Mouse (Mus musculus): Measurements from ENCODE around the gene Foxj3. TPM values are rescaled to one million over a fixed set of nuclear protein-coding genes. Genes with fewer than 3 reads are reported as not detected.
"Not testable (repeated sequence)": the region's sequence is repeated elsewhere in the genome, so short reads cannot be mapped to it uniquely, and the experiment has no call there.

Foxj3 gene
- polyA plus RNA-seq (2015; fragmentation: Nextera tagmentation; extraction: Ambion mirVana) = 22.2 and 26.7 TPM in 2 replicates

DNA sequence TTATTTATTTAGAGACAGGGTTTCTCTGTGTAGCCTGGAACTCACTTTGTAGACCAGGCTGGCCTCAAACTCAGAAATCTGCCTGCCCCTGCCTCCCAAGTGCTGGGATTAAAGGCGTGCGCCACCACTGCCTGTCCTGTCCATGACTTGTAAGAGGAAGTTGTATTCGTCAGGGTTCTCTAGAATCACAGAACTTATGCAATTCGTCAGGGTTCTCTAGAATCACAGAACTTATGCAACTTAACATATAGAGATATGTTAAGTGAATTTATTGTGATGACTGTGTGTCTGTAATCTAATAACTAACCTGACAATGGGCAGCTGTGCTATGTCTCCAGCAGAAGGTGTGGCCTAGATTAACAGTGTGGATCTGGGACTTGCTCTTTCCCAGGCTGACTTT is at the start of gene Foxj3:
Gene Foxj3, plus strand, starts transcription at position 390 of the 400 bp plus-strand sequence.
- H3K27ac ChIP-seq; H3K36me3 ChIP-seq; H3K27me3 ChIP-seq; H3K9me3 ChIP-seq; ATAC-seq (ENCODE audit: insufficient number of reproducible peaks, low FRiP score, low TSS enrichment, low read depth); H3K4me3 ChIP-seq; H3K9ac ChIP-seq; H3K4me2 ChIP-seq: not testable (repeated sequence)
- peaks cover 16% of the 10 kb centered on the region; the same call in 1 of the 2 replicates for H3K4me1 ChIP-seq
- WGBS = 84% methylated on average over 4 of the region's 4 CpGs

DNA sequence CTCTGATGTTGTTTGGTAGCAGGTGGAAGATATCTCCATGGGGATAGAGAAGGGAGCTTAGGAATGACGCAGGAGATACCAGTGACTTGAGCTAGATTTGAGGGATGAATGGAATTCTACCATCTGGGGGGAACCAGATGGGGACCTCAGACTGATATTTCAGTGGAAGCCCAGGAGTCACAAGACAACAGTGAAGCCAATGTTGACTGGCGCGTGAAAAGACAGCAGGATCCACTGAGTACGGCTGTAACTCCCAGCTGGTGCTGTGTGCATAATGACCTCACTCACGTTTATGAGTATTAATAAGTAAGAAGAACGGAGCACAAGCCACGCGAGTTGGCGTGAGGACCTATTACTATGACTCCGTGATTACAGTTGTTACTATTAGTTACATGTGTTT is 47.1 kb upstream of the Foxj3 start:
- Histone ChIP-seq H3K9ac (no peak overlapping the region), H3K4me3 (no peak overlapping the region), H3K27ac (no peak overlapping the region), H3K4me2 (no peak overlapping the region), H3K27me3 (peaks cover 26% of the 10 kb centered on the region), H3K9me3 (no peaks in the 10 kb centered on the region), H3K36me3 (no peaks in the 10 kb centered on the region), H3K4me1 (peaks cover 9% of the 10 kb centered on the region)
- 83% methylated on average over 10 of the region's 10 CpGs for WGBS
- no peak for ATAC-seq (ENCODE audit: insufficient number of reproducible peaks, low FRiP score, low TSS enrichment, low read depth)

DNA sequence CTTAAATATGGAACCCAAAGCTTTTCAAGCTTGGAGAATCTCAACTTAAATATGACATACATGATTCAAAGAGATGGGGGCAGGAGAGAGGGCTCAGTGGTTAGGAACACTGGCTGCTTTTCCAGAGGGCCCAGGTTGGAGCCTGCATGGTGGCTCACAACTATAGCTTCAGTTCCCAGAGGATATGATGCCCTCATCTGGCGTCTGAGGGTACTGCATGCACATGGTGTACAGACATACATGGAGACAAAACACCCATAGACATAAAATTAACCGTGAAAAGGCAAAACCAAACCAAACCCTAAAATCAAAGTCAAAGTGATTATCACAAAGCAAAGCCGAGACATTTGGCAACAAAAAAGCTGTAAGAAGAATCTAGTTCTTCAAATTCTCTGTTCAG is 46.0 kb upstream of the Foxj3 start:
- WGBS = 76% methylated on average over 3 of the region's 3 CpGs
- no peaks in the 10 kb centered on the region for H3K9me3 ChIP-seq
- H3K27ac ChIP-seq = no peak overlapping the region
- H3K4me1 ChIP-seq = peaks cover 9% of the 10 kb centered on the region
- peaks cover 26% of the 10 kb centered on the region for H3K27me3 ChIP-seq
- ATAC-seq (ENCODE audit: insufficient number of reproducible peaks, low FRiP score, low TSS enrichment, low read depth) = no peak
- H3K4me2 ChIP-seq = no peak overlapping the region
- no peaks in the 10 kb centered on the region for H3K36me3 ChIP-seq
- H3K9ac ChIP-seq = no peak overlapping the region
- no peak overlapping the region for H3K4me3 ChIP-seq

DNA sequence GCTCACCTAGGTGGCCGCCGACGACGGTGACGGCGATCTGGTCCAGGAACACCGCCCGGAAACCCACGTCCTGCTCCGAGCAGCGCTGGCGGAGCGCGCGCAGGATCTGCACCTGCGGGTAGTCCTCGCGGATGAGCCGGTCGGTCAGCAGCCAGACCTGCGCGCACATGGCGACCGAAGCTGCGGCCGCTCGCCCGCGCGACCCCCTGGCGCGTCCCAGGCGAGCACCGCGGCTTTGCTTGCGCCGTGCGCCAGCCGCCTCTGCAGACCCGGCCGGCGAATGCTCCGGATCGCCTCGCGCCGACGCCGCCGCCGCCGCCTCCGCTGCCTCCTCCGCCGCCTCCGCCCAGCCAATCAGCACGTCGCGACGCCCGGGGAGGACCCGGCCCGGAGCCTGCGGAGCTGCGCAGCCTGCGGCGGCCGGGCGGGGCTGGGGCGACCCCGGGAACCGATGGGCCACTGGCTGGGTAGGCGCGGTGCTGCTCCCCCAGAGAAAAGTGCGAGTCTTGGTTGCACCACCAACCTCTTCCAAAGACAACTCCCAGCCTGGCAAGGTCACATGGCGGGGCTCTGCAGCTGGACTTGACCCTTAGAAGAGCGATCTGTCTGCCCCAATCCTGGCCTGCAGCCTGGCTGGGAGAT is 44.4 kb upstream of the Foxj3 start, which contains the start of gene Rimkla:
Gene Rimkla, minus strand, starts transcription at position 338 of the 642 bp plus-strand sequence.
- peak; percentile 55; the same call in 1 of the 2 replicates for ATAC-seq (ENCODE audit: insufficient number of reproducible peaks, low FRiP score, low TSS enrichment, low read depth)
- Histone ChIP-seq H3K4me1 (peaks cover 9% of the 10 kb centered on the region), H3K27ac (no peak within 1 kb of the TSS), H3K4me2 (peak within 1 kb of the TSS; percentile 95), H3K9ac (0 out of 2 replicates have a peak within 1 kb of the TSS, but pooled peaks have one; percentile 28), H3K36me3 (no peaks in the 10 kb centered on the region), H3K9me3 (no peaks in the 10 kb centered on the region), H3K27me3 (peaks cover 26% of the 10 kb centered on the region), H3K4me3 (peak within 1 kb of the TSS; percentile 58)
- 0% methylated on average over 67 of the region's 77 CpGs for WGBS

DNA sequence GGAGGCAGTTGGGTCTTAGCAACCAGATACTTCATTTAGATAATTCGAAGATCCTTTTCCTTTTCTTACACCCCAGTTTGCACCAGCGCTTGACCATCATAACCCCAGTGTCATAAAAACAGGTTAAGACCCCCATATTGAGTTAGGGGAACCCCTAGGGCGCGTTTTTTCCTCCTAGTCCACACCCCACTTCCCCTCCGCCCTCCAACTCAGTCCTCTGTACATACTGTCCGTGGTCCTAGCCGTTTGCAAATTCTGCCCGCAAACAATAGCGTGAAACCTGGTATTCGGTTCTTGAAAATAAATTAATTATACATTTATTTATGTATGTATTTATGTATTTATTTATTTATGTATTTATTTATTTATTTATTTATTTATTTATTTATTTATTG is 43.9 kb upstream of the Foxj3 start:
- H3K9me3 ChIP-seq = no peaks in the 10 kb centered on the region
- H3K4me1 ChIP-seq = peaks cover 9% of the 10 kb centered on the region
- H3K4me2 ChIP-seq = peak overlapping the region; percentile 95
- peaks cover 26% of the 10 kb centered on the region for H3K27me3 ChIP-seq
- 37% methylated on average over 10 of the region's 10 CpGs for WGBS
- H3K9ac ChIP-seq = no peak overlapping the region
- H3K4me3 ChIP-seq = peak overlapping the region; percentile 58
- no peak for ATAC-seq (ENCODE audit: insufficient number of reproducible peaks, low FRiP score, low TSS enrichment, low read depth)
- H3K27ac ChIP-seq = no peak overlapping the region
- H3K36me3 ChIP-seq = no peaks in the 10 kb centered on the region

DNA sequence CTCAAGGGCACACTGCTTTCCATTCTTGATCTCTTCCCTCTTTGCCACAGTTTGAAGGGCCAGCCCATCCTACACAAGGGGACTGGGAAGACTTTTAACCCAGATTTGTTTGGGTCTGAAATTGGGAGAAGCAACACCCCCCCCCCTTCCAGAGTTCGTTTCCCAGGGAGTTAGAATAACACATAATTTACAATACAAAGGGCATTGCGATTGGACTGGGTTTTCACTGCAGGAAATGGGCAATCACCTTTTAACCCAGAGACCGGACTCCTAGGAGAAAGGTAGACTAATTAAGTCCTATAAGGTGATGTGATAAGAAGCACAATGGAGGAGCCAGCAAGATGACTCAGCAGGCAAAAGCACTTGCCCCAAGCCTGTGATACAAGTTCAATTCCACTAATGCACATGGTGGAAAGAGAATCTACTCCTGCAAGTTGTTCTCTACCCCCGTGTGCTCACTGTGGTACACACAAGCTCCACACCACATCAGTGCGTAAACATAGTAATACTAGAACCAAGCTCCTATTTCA is 38.4 kb upstream of the Foxj3 start:
- H3K9ac ChIP-seq = no peak overlapping the region
- ATAC-seq (ENCODE audit: insufficient number of reproducible peaks, low FRiP score, low TSS enrichment, low read depth) = no peak

DNA sequence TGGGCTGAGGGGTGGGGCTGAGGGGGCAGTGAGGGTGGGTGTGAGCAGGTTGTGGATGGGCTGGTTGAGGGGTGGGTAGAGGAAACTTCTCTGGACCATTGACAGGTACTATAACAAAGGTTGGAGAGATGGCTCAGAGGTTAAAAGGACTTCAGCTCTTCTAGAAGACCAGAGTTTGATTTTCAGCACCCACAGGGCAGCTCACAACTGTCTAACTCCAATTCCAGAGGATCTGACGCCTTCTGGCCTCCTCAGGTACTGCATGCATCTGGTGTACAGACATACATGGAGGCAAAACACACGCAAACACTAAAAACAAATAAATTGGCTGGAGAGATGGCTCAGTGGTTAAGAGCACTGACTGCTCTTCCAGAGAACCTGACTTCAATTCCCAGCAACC is 25.2 kb upstream of the Foxj3 start:
- ATAC-seq (ENCODE audit: insufficient number of reproducible peaks, low FRiP score, low TSS enrichment, low read depth) = no peak
- no peak overlapping the region for H3K27ac ChIP-seq
- WGBS = 66% methylated on average over 2 of the region's 2 CpGs
- no peaks in the 10 kb centered on the region for H3K36me3 ChIP-seq
- no peaks in the 10 kb centered on the region for H3K27me3 ChIP-seq
- no peak overlapping the region for H3K9ac ChIP-seq
- no peaks in the 10 kb centered on the region for H3K4me1 ChIP-seq
- H3K4me2 ChIP-seq = no peak overlapping the region
- H3K4me3 ChIP-seq = no peak overlapping the region
- H3K9me3 ChIP-seq = no peaks in the 10 kb centered on the region

More for the DNA sequence above, 38.4 kb upstream of the Foxj3 start:
- Histone ChIP-seq H3K36me3 (no peaks in the 10 kb centered on the region), H3K9me3 (no peaks in the 10 kb centered on the region), H3K4me2 (no peak overlapping the region), H3K27me3 (peaks cover 4% of the 10 kb centered on the region; the same call in 1 of the 2 replicates), H3K4me1 (no peaks in the 10 kb centered on the region), H3K4me3 (no peak overlapping the region), H3K27ac (no peak overlapping the region)
- 63% methylated on average over 5 of the region's 5 CpGs for WGBS

DNA sequence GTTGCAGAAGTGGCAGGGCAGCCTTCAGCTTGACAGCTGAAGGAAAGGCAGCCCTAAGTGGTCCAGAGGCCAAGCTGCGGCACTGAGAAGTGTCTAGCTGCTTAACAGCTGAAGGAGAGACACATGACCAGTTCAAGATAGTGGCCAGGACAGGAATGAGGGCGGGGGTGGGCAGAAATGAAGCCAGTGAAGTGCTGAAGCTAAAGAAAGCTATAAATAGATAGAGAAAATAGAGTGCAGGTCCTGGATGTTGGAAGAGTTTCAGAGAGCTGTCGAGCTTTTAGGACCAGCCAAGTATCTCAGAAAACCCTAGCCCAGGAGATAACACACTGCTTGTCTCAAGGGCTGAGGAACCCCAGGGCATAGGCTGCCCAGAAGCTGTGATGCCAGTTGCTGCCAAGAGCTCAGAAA is 24.1 kb upstream of the Foxj3 start:
- Histone ChIP-seq H3K27ac (no peak overlapping the region), H3K36me3 (no peaks in the 10 kb centered on the region), H3K4me3 (no peak overlapping the region), H3K9me3 (no peaks in the 10 kb centered on the region), H3K27me3 (no peaks in the 10 kb centered on the region), H3K4me2 (no peak overlapping the region), H3K9ac (no peak overlapping the region), H3K4me1 (no peaks in the 10 kb centered on the region)
- 62% methylated on average over 3 of the region's 3 CpGs for WGBS
- ATAC-seq (ENCODE audit: insufficient number of reproducible peaks, low FRiP score, low TSS enrichment, low read depth) = no peak

DNA sequence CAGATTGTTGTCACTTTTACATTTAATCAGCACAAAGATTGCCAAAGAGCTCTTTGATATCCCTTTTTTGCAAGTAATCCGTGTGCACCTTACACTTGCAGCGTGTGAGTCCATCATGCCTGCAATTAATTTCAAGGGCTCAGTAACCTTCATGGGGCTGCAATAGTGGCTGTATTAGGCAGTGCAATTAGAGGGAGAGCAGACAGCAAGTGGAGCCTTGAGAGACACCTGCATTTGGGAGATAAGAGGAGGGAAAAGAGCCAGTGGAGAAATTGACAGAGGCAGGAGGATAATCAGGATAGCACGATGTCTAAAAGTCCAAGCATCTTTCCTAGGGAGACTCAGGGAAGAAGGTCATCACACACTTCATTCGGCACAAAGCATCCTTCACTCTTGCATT is 13.2 kb upstream of the Foxj3 start:
- 74% methylated on average over 4 of the region's 4 CpGs for WGBS
- no peak overlapping the region for H3K9ac ChIP-seq

DNA sequence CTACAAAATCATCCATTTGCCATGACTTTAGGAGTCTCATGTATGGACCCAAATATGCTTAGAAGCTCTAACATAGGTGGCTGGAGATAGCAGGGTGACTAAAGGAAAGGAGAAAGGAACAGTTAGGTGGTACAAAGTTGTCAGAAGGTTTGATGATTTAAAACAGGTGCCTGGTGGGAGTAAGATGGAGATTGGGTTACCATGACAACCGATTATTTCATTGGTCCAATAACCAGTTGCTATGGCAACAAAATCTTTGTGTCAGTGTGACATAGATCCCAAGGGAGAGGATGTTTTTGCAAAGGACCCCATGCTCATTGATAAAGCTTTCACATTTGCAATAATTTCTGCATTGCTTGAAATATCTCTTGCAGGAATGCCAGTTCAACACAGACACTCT is 12.8 kb upstream of the Foxj3 start:
- H3K4me1 ChIP-seq = no peaks in the 10 kb centered on the region
- H3K27me3 ChIP-seq = no peaks in the 10 kb centered on the region
- no peaks in the 10 kb centered on the region for H3K36me3 ChIP-seq
- no peaks in the 10 kb centered on the region for H3K9me3 ChIP-seq
- no peak overlapping the region for H3K9ac ChIP-seq
- 75% methylated on average over 1 of the region's 1 CpGs for WGBS
- H3K4me2 ChIP-seq = no peak overlapping the region
- no peak overlapping the region for H3K27ac ChIP-seq
- no peak overlapping the region for H3K4me3 ChIP-seq
- ATAC-seq (ENCODE audit: insufficient number of reproducible peaks, low FRiP score, low TSS enrichment, low read depth) = no peak

More for the DNA sequence above, 13.2 kb upstream of the Foxj3 start:
- ATAC-seq (ENCODE audit: insufficient number of reproducible peaks, low FRiP score, low TSS enrichment, low read depth) = no peak
- H3K4me2 ChIP-seq = no peak overlapping the region
- no peaks in the 10 kb centered on the region for H3K4me1 ChIP-seq
- H3K36me3 ChIP-seq = no peaks in the 10 kb centered on the region
- H3K4me3 ChIP-seq = no peak overlapping the region
- H3K27me3 ChIP-seq = no peaks in the 10 kb centered on the region
- H3K9me3 ChIP-seq = no peaks in the 10 kb centered on the region
- H3K27ac ChIP-seq = no peak overlapping the region

DNA sequence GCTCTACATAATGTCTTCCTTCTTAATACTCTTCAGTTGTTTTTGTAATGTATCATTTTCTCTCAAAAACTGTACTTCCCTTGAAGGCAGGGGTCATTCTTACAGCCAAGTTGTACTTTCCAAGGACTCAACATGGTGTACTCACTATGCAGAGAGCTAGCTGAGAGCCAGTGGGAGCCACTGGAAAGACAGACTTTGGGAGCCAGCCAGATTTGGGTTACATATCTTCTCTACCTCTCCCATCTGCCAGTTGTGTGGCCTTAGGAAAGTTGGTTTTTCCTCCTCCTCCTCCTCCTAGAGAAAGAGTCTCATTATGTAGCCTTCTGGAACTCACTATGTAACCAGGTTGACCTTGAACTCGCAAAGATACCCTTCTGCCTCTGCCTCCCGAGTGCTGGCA is 12.3 kb upstream of the Foxj3 start:
- no peaks in the 10 kb centered on the region for H3K4me1 ChIP-seq
- WGBS = 85% methylated on average over 2 of the region's 2 CpGs
- no peak for ATAC-seq (ENCODE audit: insufficient number of reproducible peaks, low FRiP score, low TSS enrichment, low read depth)
- H3K4me3 ChIP-seq = no peak overlapping the region
- no peak overlapping the region for H3K27ac ChIP-seq
- H3K4me2 ChIP-seq = no peak overlapping the region
- H3K9ac ChIP-seq = no peak overlapping the region
- H3K36me3 ChIP-seq = no peaks in the 10 kb centered on the region
- H3K27me3 ChIP-seq = no peaks in the 10 kb centered on the region
- H3K9me3 ChIP-seq = no peaks in the 10 kb centered on the region

DNA sequence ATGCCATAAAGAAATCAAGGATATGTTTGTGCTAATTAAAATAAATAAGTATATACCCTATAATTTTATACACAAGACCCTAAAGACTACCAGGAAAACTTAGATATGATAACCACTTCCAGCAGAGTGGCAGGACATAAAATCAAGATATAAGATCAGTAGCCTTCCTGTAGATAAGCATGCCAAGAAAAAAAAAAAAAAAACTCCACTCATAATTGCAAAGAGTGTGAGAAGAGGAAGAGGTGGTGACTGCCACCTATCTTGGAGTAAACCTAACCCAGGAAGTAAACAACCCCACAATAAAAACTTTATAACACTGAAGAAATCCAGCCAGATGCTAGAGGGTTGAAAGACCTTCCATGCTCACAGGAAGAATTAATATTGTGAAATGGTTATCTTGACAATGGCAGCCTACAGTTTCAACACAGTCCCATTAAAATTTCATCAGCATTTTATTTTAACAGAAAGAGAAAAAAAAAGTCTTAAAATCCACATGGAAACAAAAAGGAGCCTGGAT is 10.4 kb upstream of the Foxj3 start:
- no peaks in the 10 kb centered on the region for H3K27me3 ChIP-seq
- H3K9me3 ChIP-seq = no peaks in the 10 kb centered on the region
- H3K27ac ChIP-seq = no peak overlapping the region
- H3K9ac ChIP-seq = no peak overlapping the region
- H3K4me3 ChIP-seq = no peak overlapping the region
- no peaks in the 10 kb centered on the region for H3K36me3 ChIP-seq
- H3K4me1 ChIP-seq = no peaks in the 10 kb centered on the region
- ATAC-seq (ENCODE audit: insufficient number of reproducible peaks, low FRiP score, low TSS enrichment, low read depth) = no peak
- no peak overlapping the region for H3K4me2 ChIP-seq

Measured in limb, embryonic 15.5 days (tissue).